Mouse (Mus musculus) heart, adult 11 months (tissue): ENCODE measurements around the gene Etnppl.

ENCODE experiments used
- DNase-seq: peaks from one replicate; pipeline ENCODE4 v3.0.0; 2022

Etnppl gene

GRCm38 (mm10) chr3:130617439-130617898 is at the start of gene Etnppl:
TSS of gene Etnppl (plus strand) at chr3:130617448.
- DNase-seq, result peak; percentile 82

DNA sequence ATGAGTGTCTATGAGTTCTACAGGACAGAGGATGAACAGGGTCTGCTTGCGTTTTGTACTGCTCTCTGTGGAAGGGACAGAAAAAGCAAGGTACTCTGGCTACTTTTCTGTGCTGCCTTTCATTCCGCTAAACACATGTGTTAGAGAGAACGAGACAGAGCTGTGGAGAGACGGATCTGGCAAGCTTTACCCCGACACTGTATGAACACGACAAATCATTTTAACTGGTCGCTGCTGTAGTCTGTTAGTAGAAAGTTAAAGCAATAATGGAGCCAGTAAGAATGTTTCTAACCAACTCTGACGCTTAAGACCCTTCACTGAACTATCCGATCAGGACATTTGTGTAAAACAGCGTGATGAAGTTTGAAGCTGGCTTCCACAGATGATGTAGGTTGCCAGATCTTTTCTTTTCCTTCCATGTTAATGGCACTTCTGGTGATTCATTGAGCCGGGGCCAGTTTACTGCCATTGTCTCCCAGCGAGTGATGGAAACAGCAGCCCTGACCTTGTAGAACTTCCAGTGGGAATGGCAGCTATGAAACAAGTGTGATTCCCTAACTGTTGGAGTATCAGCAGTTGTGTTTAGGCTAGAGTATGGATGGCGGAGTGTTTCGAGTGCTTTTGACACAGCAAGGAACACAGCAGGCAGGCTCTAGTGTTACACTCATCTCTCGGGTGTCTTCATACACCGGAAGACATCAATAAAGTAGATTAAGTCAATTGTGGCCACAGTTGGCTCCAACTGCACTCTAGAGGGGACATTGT is 48.7 kb upstream of the Etnppl start:
- no peak for DNase-seq

GRCm38 (mm10) chr3:130573243-130573642 is 44.0 kb upstream of the Etnppl start:
- DNase-seq, result no peak

DNA sequence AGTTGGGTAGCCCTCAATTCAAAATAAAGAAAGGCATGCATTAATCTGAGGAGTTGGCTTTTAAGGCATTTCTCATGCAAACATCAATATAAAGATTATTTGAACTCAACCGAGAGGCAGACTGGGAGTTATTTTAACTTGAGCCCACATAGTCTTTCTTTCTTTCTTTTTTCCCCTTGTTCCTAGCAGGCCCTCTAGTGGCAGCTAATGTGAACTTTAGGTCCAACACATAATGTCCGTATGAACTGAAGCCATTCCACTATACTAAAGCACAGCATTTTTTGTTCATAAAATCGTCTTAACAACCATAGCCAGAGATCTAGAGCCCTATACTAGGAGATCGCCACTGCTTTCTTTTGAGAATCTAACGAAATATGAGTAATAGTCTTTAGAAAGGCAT is 42.6 kb upstream of the Etnppl start:
- DNase-seq, result no peak

DNA sequence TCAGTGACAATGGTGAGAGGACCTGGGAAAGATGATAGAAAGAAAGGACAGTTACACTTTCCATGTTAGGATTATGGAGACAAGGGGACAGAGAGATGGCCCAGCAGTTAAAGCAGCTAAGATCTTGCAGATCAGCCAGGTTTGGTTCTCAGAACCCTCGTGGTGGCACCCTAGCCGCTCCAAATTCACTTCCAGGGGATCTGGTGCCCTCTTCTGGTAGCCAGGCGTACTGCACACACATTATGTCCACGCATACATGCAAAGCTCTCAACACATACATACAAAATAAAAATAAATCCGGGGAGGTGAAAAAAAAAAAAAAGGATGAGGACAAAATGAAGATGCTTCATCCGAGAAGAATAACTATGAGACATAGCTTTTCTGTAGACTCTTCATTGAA is 40.6 kb upstream of the Etnppl start:
- DNase-seq, result no peak

- no peak for DNase-seq
Observed at GRCm38 (mm10) chr3:130579501-130579900, 37.7 kb upstream of the Etnppl start.

DNA sequence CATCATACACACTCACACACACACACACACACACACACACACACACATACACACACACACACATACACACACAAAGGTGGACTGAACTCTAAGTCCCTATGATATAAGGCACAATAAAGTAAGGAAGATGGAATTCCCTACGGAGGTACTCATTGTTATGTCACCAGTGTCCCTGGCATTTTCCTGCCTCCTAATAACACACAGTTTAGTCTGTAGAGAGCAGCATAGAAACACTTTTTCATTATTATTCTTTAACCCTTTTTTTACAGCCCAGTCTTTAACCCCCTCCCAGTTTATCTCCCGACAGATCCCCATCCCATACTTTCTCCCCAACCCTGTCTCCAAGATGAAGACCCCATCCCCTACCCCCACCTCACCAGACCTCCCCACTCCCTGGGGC is 35.7 kb upstream of the Etnppl start:
- no peak for DNase-seq

DNA sequence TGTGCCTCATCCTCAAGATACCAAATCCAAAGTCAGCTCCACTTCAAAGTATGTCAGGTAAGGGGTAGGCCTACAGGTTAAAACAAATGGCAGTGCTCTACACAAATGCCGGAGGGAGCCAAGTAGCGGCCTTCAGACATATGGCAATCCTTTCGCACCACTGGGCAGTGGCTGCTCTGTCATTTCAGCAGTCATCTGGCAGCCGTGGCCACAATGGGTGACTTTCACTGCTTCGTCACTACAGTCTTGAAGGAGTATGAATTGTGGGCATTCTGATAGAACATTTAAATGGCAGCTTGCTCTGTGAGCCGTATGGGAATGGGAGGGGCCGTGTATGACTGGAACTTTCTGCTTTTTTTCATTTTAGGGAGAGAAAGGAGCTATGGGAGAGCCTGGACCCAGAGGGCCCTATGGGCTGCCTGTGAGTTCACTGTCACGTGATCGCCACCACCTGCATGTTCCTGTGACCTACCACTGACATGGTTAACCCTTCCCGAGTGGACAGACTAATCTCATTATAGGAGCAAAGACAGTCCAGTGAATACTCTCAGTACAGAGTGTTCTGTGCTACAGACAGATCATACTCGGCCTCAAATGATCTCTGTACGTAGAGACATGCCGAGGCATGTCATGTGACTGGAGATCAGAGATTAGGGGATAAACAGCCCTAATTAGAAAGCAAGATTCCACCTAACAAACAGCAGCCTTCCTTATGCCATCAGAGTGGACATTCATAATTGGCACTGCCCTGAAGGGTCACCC is 34.2 kb upstream of the Etnppl start:
- no peak for DNase-seq

GRCm38 (mm10) chr3:130584007-130584406 is 33.2 kb upstream of the Etnppl start:
- no peak for DNase-seq

GRCm38 (mm10) chr3:130595050-130595449 is 22.2 kb upstream of the Etnppl start:
- peak; percentile 34 for DNase-seq

GRCm38 (mm10) chr3:130601491-130601890 is 15.8 kb upstream of the Etnppl start:
- DNase-seq, result peak; percentile 42

DNA sequence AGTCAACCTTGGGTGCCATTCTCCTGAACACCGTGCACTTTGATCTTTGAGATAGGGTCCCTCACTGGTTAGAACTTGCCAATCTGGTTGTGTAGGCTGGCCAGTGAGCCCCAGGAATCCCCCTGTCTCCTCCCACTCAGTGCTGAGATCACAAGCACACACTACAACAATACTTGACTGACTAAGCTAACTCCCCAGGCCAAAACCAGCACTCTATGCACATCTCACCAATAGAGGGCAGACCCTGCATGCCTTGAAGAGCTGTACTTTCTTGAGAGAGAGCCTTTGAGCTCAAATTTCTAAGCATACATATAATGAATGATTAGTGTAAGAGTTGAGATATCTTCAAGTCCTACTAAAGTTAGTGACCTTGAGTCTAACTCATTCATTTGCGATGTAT is 9.3 kb upstream of the Etnppl start:
- peak; percentile 66 for DNase-seq

DNA sequence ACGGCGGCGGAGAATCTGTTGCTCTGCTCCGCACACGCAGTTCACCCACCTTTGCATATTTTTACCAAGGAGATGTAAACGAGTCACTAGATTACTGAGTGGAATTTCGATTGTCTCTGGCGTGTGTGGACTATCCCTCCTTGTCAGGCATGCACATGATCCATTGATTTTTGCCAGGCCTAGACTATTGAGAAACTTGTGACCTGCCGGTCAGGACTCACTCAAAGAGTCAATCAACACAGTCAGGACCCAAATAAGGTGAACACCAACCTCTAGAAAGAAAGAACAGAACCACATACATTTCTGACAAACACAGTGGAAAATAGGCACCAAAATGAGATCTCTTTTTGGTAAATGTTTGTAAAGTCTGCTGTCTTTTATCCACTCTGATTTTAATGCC is 2.8 kb upstream of the Etnppl start:
- DNase-seq, result peak; percentile 73

- DNase-seq, result peak; percentile 68
Observed at GRCm38 (mm10) chr3:130615625-130616024, 1.6 kb upstream of the Etnppl start.

DNA sequence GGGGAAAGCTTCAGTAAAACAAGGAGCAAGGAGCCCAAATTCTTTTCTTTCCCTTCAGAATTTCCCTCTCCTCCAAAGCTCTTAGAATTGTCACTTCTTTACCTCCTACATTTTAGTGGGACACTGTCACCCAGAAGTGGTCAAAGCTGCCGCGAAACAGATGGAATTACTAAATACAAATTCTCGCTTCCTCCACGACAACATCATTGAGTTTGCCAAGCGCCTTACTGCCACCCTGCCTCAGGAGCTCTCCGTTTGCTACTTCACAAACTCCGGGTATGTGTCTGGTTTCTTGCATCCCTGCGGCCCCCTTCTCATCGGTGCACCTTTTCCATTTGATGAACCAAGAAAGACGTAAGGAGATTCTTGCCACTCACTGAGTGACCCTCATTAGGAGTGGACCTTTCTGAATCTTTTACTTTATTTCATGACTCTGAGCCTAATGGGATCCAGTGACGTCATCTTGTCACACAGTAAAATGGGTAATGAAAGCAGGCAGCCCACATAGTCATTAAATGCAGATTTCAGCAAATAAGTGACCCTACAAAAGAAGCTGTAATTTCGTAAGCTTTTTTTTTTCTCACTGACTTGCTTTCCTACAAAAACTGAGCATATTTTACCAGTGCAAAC is 3.4 kb downstream of the Etnppl start:
- peak; percentile 49 for DNase-seq

GRCm38 (mm10) chr3:130628358-130628757 is 11.1 kb downstream of the Etnppl start:
- no peak for DNase-seq

GRCm38 (mm10) chr3:130633859-130634258 is 16.6 kb downstream of the Etnppl start:
- DNase-seq, result peak; percentile 93

DNA sequence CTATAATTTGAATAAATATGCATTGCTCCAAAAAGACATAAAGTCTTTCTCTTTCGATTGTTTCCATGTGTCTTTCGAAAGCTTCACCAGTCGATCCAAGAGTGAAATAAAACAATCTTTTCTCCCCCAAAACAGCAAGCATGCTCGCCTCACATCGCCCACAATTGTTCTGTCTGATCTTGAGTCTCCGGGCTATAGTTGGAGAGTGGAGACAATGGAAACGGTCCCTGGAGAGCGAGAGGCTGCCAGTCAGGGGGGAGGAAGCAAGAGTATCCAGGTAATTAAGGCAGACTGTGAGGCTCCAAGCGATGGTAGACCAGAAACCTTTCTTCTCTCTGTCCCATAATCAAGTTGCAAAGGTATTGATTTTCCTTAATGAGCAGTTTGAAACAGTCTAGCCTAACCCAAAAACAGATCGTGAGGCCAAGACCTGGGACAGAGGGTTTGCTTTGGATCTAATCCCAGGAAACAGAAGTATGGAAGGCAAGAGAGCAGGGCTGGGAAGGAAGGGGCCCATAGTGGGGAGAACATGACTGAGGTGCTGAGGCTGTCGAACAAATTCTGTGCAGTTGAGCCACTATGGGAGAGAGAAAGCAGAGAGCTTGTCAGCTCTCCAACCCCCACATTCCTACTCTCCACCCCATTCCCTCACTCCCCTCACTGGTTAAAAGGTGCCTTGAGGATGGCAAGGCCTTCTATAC is 29.0 kb downstream of the Etnppl start:
- DNase-seq, result no peak

- no peak for DNase-seq
Observed at GRCm38 (mm10) chr3:130649569-130649968, 32.3 kb downstream of the Etnppl start.

DNA sequence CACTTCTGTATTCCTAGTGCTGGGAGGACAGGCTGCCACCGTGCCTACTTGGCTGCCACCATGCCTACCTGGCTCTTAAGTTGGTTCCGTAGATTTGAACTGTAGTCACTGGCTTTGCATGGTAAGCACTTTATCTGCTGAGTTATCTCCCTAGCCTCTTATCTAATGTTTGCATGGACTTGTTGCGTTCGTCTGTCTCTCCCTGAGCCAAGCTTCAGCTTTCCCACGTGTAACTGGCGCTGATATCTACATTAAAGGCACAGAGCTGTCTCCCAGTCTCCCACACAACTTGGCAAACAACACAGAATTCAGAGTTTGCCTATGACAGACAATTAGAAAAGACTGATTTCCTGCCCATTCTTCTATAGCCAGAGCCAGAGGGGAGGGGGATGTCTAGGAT is 43.4 kb downstream of the Etnppl start:
- no peak for DNase-seq

GRCm38 (mm10) chr3:130662496-130662895 is 45.2 kb downstream of the Etnppl start:
- peak; percentile 74 for DNase-seq

GRCm38 (mm10) chr3:130671291-130671690 is 54.0 kb downstream of the Etnppl start:
- DNase-seq, result peak; percentile 86
